Mouse (Mus musculus) fat pad, adult 2 months (tissue): ENCODE data around the gene Hprt.
"Not testable (repeated sequence)": the region's sequence is repeated elsewhere in the genome, so short reads cannot be mapped to it uniquely, and the experiment has no call there.

Source experiments
- DNase-seq: peaks from one replicate; pipeline ENCODE4 v3.0.0-alpha.2; 2011; ENCODE audit warnings: low read depth, low spot score; ENCODE audit errors: extremely low read depth

Hprt gene

GRCm38 (mm10) chrX:52987905-52988783 is at the start of gene Hprt:
Gene Hprt (plus strand): TSS chrX:52988137.
- DNase-seq, result no peak

GRCm38 (mm10) chrX:52945509-52945908 is 42.4 kb upstream of the Hprt start:
- DNase-seq, result no peak

GRCm38 (mm10) chrX:52949713-52950112 is 38.2 kb upstream of the Hprt start:
- DNase-seq, result no peak

GRCm38 (mm10) chrX:52956942-52957341 is 31.0 kb upstream of the Hprt start:
- DNase-seq, result no peak

GRCm38 (mm10) chrX:52961559-52962110 is 26.3 kb upstream of the Hprt start:
- DNase-seq, result no peak

- DNase-seq, result no peak
These were observed 22.8 kb upstream of the Hprt start for GRCm38 (mm10) chrX:52965149-52965548.

- DNase-seq, result no peak
These were observed 16.5 kb upstream of the Hprt start for GRCm38 (mm10) chrX:52971211-52972006.

GRCm38 (mm10) chrX:52972129-52972528 is 15.8 kb upstream of the Hprt start:
- DNase-seq, result no peak

- DNase-seq, result no peak
These were observed 15.3 kb upstream of the Hprt start for GRCm38 (mm10) chrX:52972680-52973079.

GRCm38 (mm10) chrX:52978576-52978975 is 9.4 kb upstream of the Hprt start:
- DNase-seq, result no peak

GRCm38 (mm10) chrX:52981378-52981777 is 6.6 kb upstream of the Hprt start:
- no peak for DNase-seq

- DNase-seq, result not testable (repeated sequence)
These were observed 6.8 kb downstream of the Hprt start for GRCm38 (mm10) chrX:52994726-52995125.

GRCm38 (mm10) chrX:53004887-53005286 is 16.9 kb downstream of the Hprt start:
- not testable (repeated sequence) for DNase-seq

- DNase-seq, result no peak
These were observed 18.1 kb downstream of the Hprt start for GRCm38 (mm10) chrX:53006062-53006461.

GRCm38 (mm10) chrX:53015549-53015948 is 27.6 kb downstream of the Hprt start:
- DNase-seq, result no peak

GRCm38 (mm10) chrX:53023021-53023420 is 35.1 kb downstream of the Hprt start:
- no peak for DNase-seq

GRCm38 (mm10) chrX:53024268-53024667 is 36.3 kb downstream of the Hprt start:
- DNase-seq, result not testable (repeated sequence)

- DNase-seq, result no peak
These were observed 37.7 kb downstream of the Hprt start for GRCm38 (mm10) chrX:53025471-53026223.

- DNase-seq, result no peak
These were observed 41.6 kb downstream of the Hprt start for GRCm38 (mm10) chrX:53029559-53029958.

GRCm38 (mm10) chrX:53038194-53038593 is 50.3 kb downstream of the Hprt start:
- no peak for DNase-seq

GRCm38 (mm10) chrX:53039651-53040050 is 51.7 kb downstream of the Hprt start:
- DNase-seq, result no peak
